Mouse (Mus musculus) heart, adult 2 months (tissue): ENCODE data around the gene Dpagt1.
"Not testable (repeated sequence)": the region's sequence is repeated elsewhere in the genome, so short reads cannot be mapped to it uniquely, and the experiment has no call there.

Experiments
- CTCF ChIP-seq: fragments of 200-600 bp; IDR thresholded peaks from 2 replicates; pipeline ENCODE4 v1.8.1; 2022; ENCODE audit warnings: antibody characterized with exemption, mild to moderate bottlenecking, moderate library complexity
- POLR2A ChIP-seq: fragments of 200-500 bp; IDR thresholded peaks from 2 replicates; pipeline ENCODE4 v1.6.1; 2011; ENCODE audit warnings: mild to moderate bottlenecking, low read depth, low read length, control low read depth; ENCODE audit not compliant: insufficient read depth

DNA sequence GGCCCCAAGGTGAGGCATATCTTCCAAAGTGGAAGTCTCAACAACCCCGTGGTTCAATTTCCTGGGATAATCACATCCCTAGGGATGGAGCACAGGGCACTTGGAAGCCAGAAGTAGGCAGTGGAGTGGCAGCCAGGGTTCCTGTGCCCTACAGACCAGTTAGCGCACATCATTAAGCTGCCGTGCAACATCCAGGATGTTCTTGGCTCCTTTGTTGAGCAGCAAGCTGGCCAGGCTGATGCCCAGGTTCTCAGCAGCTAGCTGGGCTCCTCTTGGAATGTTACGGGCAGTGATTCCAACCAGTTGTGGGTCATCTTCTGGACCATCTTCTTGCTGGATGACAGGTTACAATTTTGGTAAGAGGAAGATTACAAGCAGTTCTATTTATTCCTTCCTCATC, 10.7 kb downstream of the Dpagt1 start:
- not testable (repeated sequence) for TF ChIP-seq CTCF, POLR2A
